Mouse (Mus musculus): ENCODE data around the gene Rasgrp2. TPM values are rescaled to one million over a fixed set of nuclear protein-coding genes. Genes with fewer than 3 reads are reported as not detected.

Rasgrp2 gene
- total RNA-seq, 1 experiment = 81.7 TPM

- no peak overlapping the region for H3K4me3 ChIP-seq (ENCODE audit: insufficient read depth in 1 of 2, low read depth in 1 of 2, low read length in 2 of 2, poor library complexity in 1 of 2, severe bottlenecking in 1 of 2)
- H3K27ac ChIP-seq (ENCODE audit: insufficient read depth, low read depth, low read length, poor library complexity, severe bottlenecking) = no peak overlapping the region
- H3K36me3 ChIP-seq (ENCODE audit: control insufficient read depth, insufficient read depth, low read length, poor library complexity, severe bottlenecking) = no peaks in the 10 kb centered on the region
- H3K9ac ChIP-seq (ENCODE audit: insufficient read depth, low read depth, low read length, poor library complexity, severe bottlenecking) = no peak overlapping the region
- peaks cover 0 to 15% of the 10 kb centered on the region in 2 experiments; a peak in 3 of 4 replicates for H3K4me1 ChIP-seq (ENCODE audit: control insufficient read depth in 2 of 2, insufficient read depth in 2 of 2, low read length in 2 of 2, poor library complexity in 1 of 2)
- TF ChIP-seq MAFK (IDR thresholded peaks at IDR 0.05; ENCODE audit: insufficient read depth, low read depth, low read length) (no peak), ZNF384 (IDR thresholded peaks at IDR 0.05; ENCODE audit: low read depth, low read length) (no peak), CHD2 (IDR thresholded peaks at IDR 0.05; ENCODE audit: low read depth, low read length) (no peak), ZC3H11A (IDR thresholded peaks at IDR 0.05; ENCODE audit: borderline replicate concordance, low read depth, low read length) (no peak), HCFC1 (IDR thresholded peaks at IDR 0.05; ENCODE audit: borderline replicate concordance, insufficient read depth, low read length) (no peak)
- H3K9me3 ChIP-seq (ENCODE audit: control insufficient read depth, insufficient read depth, low read depth, low read length) = no peaks in the 10 kb centered on the region
- in situ Hi-C loops (cut with MboI; ENCODE audit: low sequenced_read_pairs in 2 of 2, unreplicated experiment in 2 of 2) = no loop called here
- no peak for DNase-seq (ENCODE audit: low read depth, low spot score)
These were observed 63.7 kb downstream of the Rasgrp2 start for GRCm38 (mm10) chr19:6462841-6463240.

- in situ Hi-C loops (cut with MboI; ENCODE audit: low sequenced_read_pairs in 2 of 2, unreplicated experiment in 2 of 2) = no loop called here
These were observed 65.3 kb downstream of the Rasgrp2 start for GRCm38 (mm10) chr19:6464306-6465071.

More at GRCm38 (mm10) chr19:6464306-6465071, 65.3 kb downstream of the Rasgrp2 start:
- Histone ChIP-seq H3K4me3 (ENCODE audit: insufficient read depth in 1 of 2, low read depth in 1 of 2, low read length in 2 of 2, poor library complexity in 1 of 2, severe bottlenecking in 1 of 2) (no peak overlapping the region), H3K27ac (ENCODE audit: insufficient read depth, low read depth, low read length, poor library complexity, severe bottlenecking) (no peak overlapping the region), H3K4me1 (ENCODE audit: control insufficient read depth in 2 of 2, insufficient read depth in 2 of 2, low read length in 2 of 2, poor library complexity in 1 of 2) (peaks cover 2 to 25% of the 10 kb centered on the region in 2 experiments; a peak in 3 of 4 replicates), H3K36me3 (ENCODE audit: control insufficient read depth, insufficient read depth, low read length, poor library complexity, severe bottlenecking) (no peaks in the 10 kb centered on the region), H3K9me3 (ENCODE audit: control insufficient read depth, insufficient read depth, low read depth, low read length) (no peaks in the 10 kb centered on the region), H3K9ac (ENCODE audit: insufficient read depth, low read depth, low read length, poor library complexity, severe bottlenecking) (no peak overlapping the region)
- no peak for TF ChIP-seq HCFC1 (IDR thresholded peaks at IDR 0.05; ENCODE audit: borderline replicate concordance, insufficient read depth, low read length)
- TF ChIP-seq MAFK (IDR thresholded peaks at IDR 0.05; ENCODE audit: insufficient read depth, low read depth, low read length) = no peak
- TF ChIP-seq ZNF384 (IDR thresholded peaks at IDR 0.05; ENCODE audit: low read depth, low read length) = no peak
- no peak for TF ChIP-seq CHD2 (IDR thresholded peaks at IDR 0.05; ENCODE audit: low read depth, low read length)
- TF ChIP-seq ZC3H11A (IDR thresholded peaks at IDR 0.05; ENCODE audit: borderline replicate concordance, low read depth, low read length) = no peak
- DNase-seq (ENCODE audit: low read depth, low spot score) = no peak

Other genes starting within 250 kb of the Rasgrp2 start
- 0.63 and 1.6 TPM in 2 replicates for gene Majin, start 215.0 kb upstream of the Rasgrp2 start, total RNA-seq (2012; rRNA removed)
- gene Gpha2, start 173.0 kb upstream of the Rasgrp2 start, total RNA-seq (2012; rRNA removed) = 3.9 and 5.9 TPM in 2 replicates
- 22.8 and 24.8 TPM in 2 replicates for gene Ppp2r5b, start 163.5 kb upstream of the Rasgrp2 start, total RNA-seq (2012; rRNA removed)
- 31.8 and 45.0 TPM in 2 replicates for gene Atg2a, start 157.7 kb upstream of the Rasgrp2 start, total RNA-seq (2012; rRNA removed)
- 133 and 162 TPM in 2 replicates for gene Ehd1, start 122.6 kb upstream of the Rasgrp2 start, total RNA-seq (2012; rRNA removed)
- 35.5 and 48.4 TPM in 2 replicates for gene Cdc42bpg, start 92.9 kb upstream of the Rasgrp2 start, total RNA-seq (2012; rRNA removed)
- 60.4 and 65.6 TPM in 2 replicates for gene Men1, start 64.4 kb upstream of the Rasgrp2 start, total RNA-seq (2012; rRNA removed)
- gene Map4k2, start 58.2 kb upstream of the Rasgrp2 start, total RNA-seq (2012; rRNA removed) = 29.4 and 43.6 TPM in 2 replicates
- gene Sf1, start 35.6 kb upstream of the Rasgrp2 start, total RNA-seq (2012; rRNA removed) = 150 and 164 TPM in 2 replicates
- 3.7 and 4.6 TPM in 2 replicates for gene Pygm, start 14.9 kb upstream of the Rasgrp2 start, total RNA-seq (2012; rRNA removed)
- gene Nrxn2, start 19.4 kb downstream of the Rasgrp2 start, total RNA-seq (2012; rRNA removed) = 9.5 and 17.1 TPM in 2 replicates
- gene Slc22a12, start 143.7 kb downstream of the Rasgrp2 start, total RNA-seq (2012; rRNA removed) = not detected in 2 replicates